ENCODE assay signal across 8 mouse cellular contexts in the genomic region with DNA sequence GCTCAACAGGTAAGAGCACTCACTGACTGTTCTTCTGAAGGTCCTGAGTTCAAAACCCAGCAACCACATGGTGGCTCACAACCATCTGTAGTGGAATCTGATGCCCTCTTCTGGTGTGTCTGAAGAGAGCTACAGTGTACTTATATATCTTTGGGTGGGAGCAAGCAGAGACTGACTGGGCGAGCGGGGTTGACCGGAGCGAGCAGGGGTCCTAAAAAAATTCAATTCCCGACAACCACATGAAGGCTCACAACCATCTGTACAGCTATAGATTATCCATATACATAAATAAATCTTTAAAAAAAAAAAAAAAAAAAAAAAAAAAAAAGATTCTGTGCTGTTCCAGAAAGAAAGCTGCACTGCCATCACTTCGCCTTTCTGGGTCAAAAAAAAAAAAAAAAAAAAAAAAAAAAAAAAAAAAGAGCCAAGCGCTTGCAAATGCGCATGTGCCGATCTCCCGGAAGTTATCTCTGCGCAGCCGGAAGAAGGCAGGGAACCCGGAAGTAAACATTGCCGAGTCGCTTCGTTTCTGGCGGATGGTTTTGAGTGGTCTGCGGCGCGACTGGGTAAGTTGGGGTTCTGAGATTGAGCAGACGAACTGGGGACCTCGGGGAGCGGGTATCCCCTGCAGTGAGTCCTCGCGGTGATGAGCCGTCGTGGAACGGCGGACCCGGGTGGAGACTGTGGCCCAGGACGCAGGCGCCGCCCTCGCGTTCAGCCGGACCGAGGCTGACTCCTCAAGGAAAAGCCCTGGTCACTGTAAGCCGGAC. TPM values are rescaled to one million over a fixed set of nuclear protein-coding genes. Genes with fewer than 3 reads are reported as not detected.
DNase-seq lines count a peak whose midpoint lies in the region; ATAC-seq lines count a peak whose summit lies in the region.

Gene Slu7, plus strand, starts transcription at position 491 of the 770 bp plus-strand sequence.

- peak within 1 kb of the TSS; percentile 68 for H3K9ac ChIP-seq in hindbrain, embryonic 12.5 days

- WGBS in hindbrain, embryonic 12.5 days = 9% methylated on average over 37 of the region's 38 CpGs

- H3K4me1 ChIP-seq in hindbrain, embryonic 12.5 days = peaks cover 9% of the 10 kb centered on the region

- peak; percentile 91 for ATAC-seq in hindbrain, embryonic 12.5 days (ENCODE audit: low FRiP score)

- H3K27ac ChIP-seq in hindbrain, embryonic 12.5 days = no peak within 1 kb of the TSS

- peaks cover 12% of the 10 kb centered on the region for H3K36me3 ChIP-seq in hindbrain, embryonic 12.5 days

- H3K4me3 ChIP-seq in hindbrain, embryonic 12.5 days = peak within 1 kb of the TSS; percentile 72

- H3K27me3 ChIP-seq in hindbrain, embryonic 12.5 days = no peaks in the 10 kb centered on the region

- H3K9me3 ChIP-seq in hindbrain, embryonic 12.5 days (replicated peaks) = no peaks in the 10 kb centered on the region

- H3K4me2 ChIP-seq in hindbrain, embryonic 12.5 days (replicated peaks) = peak within 1 kb of the TSS; percentile 86

- DNase-seq in WW6 (ENCODE audit: low read depth, low spot score) = peak; percentile 67
- peak; percentile 85 to 86 for DNase-seq in cerebellum, postnatal 10 days
- peak; percentile 43 to 56 for DNase-seq in frontal cortex, postnatal 14 days (ENCODE audit: low spot score in 2 of 2)
- peak; percentile 36 to 54 for DNase-seq in layer of hippocampus, postnatal 25 days (ENCODE audit: extremely low spot score in 1 of 2, low spot score in 1 of 2)
- DNase-seq in lung, postnatal 4 days = peak; percentile 80 to 85
- DNase-seq in retina, postnatal 7 days (ENCODE audit: low read depth, low spot score) = peak; percentile 73
- peak; percentile 48 for DNase-seq in urinary bladder, adult 2 months (ENCODE audit: low spot score)

RNA-seq across cellular contexts. Expression of gene Slu7, which starts in this region (rescaled TPM):
- polyA plus RNA-seq in hindbrain, embryonic 12.5 days (2016; fragmentation: Nextera tagmentation; extraction: Ambion mirVana) = 74.0 and 75.0 TPM in 2 replicates
- total RNA-seq in layer of hippocampus, postnatal 25 days (2021) = 10 to 100 TPM; 50.0 to 52.5 TPM
- polyA plus RNA-seq in urinary bladder, adult 2 months (2012; rRNA removed) = 10.0 and 21.3 TPM in 2 replicates
